8 mouse cellular contexts compared by ENCODE assay signal in the genomic region with DNA sequence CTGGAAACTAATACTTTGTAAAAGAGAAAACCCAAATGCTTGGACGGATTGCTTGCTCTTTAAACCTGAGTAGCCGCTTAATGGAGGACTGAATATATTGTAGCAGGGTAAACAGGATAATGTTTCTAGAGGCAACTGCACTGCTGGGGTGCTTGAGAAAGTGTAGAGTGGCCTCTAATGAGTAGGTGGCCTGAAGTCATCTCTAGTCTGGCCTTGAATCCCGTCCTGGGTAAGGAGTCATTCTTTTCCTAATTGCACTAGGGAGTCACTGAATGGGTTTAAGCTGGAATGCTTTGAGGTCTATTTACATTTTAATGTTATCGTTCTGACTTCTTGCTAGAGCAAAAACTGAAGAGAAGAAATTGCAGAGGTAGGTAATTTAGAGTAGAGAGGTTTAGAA. TPM values are rescaled to one million over a fixed set of nuclear protein-coding genes. Genes with fewer than 3 reads are reported as not detected.
A peak's percentile ranks its signal among the peaks of the same experiment; 100 is the strongest.
DNase-seq lines count a peak whose midpoint lies in the region; ATAC-seq and TF ChIP-seq lines count a peak whose summit lies in the region.

No protein-coding gene starts in this region.

- TF ChIP-seq CTCF in bone marrow macrophage, adult 2 months (IDR thresholded peaks at IDR 0.05; ENCODE audit: low read depth, low read length): no peak

- no peak for TF ChIP-seq POLR2A in bone marrow macrophage, adult 2 months (IDR thresholded peaks at IDR 0.05; ENCODE audit: borderline replicate concordance, low read depth, low read length)

- H3K4me3 ChIP-seq in kidney, embryonic 16.5 days (ENCODE audit: low read length): peak overlapping the region; percentile 96
- peak overlapping the region; percentile 96 for H3K4me3 ChIP-seq in bone marrow macrophage, adult 2 months (ENCODE audit: insufficient read depth, low read length)
- peak overlapping the region; percentile 68 for H3K4me3 ChIP-seq in hindbrain, embryonic 15.5 days
- H3K4me3 ChIP-seq in midbrain, embryonic 16.5 days (ENCODE audit: low read depth, low read length): peak overlapping the region; percentile 91

- H3K9me3 ChIP-seq in kidney, embryonic 16.5 days (ENCODE audit: low read length): no peaks in the 10 kb centered on the region
- H3K9me3 ChIP-seq in hindbrain, embryonic 15.5 days: no peaks in the 10 kb centered on the region
- H3K9me3 ChIP-seq in midbrain, embryonic 16.5 days (replicated peaks; ENCODE audit: control insufficient read depth, low read length, poor library complexity, severe bottlenecking): no peaks in the 10 kb centered on the region

- peaks cover 18% of the 10 kb centered on the region for H3K4me1 ChIP-seq in kidney, embryonic 16.5 days (ENCODE audit: insufficient read depth, low read length)
- peaks cover 11% of the 10 kb centered on the region; the same call in 1 of the 2 replicates for H3K4me1 ChIP-seq in bone marrow macrophage, adult 2 months (ENCODE audit: control insufficient read depth, insufficient read depth, low read length)
- peaks cover 17% of the 10 kb centered on the region for H3K4me1 ChIP-seq in hindbrain, embryonic 15.5 days (replicated peaks)
- peaks cover 15% of the 10 kb centered on the region for H3K4me1 ChIP-seq in midbrain, embryonic 16.5 days (ENCODE audit: control insufficient read depth, insufficient read depth, low read length)

- H3K27me3 ChIP-seq in kidney, embryonic 16.5 days (ENCODE audit: insufficient read depth, low read length): no peaks in the 10 kb centered on the region
- H3K27me3 ChIP-seq in hindbrain, embryonic 15.5 days: no peaks in the 10 kb centered on the region
- no peaks in the 10 kb centered on the region for H3K27me3 ChIP-seq in midbrain, embryonic 16.5 days (ENCODE audit: control insufficient read depth, insufficient read depth, low read depth, low read length)

- 5% methylated on average over 4 of the region's 4 CpGs for WGBS in kidney, embryonic 16.5 days
- WGBS in hindbrain, embryonic 15.5 days: 7% methylated on average over 4 of the region's 4 CpGs
- 10% methylated on average over 4 of the region's 4 CpGs for WGBS in midbrain, embryonic 16.5 days

- no peak for ATAC-seq in kidney, embryonic 16.5 days (ENCODE audit: low FRiP score, low TSS enrichment)
- no peak for ATAC-seq in hindbrain, embryonic 15.5 days (ENCODE audit: low FRiP score, low read depth)
- ATAC-seq in midbrain, embryonic 16.5 days: no peak

- peak overlapping the region; percentile 86 for H3K4me2 ChIP-seq in kidney, embryonic 16.5 days (replicated peaks; ENCODE audit: low read depth, low read length)
- H3K4me2 ChIP-seq in hindbrain, embryonic 15.5 days: peak overlapping the region; percentile 84
- peak overlapping the region; percentile 90 for H3K4me2 ChIP-seq in midbrain, embryonic 16.5 days (ENCODE audit: low read length)

- DNase-seq in kidney, adult 18-20 months: no peak
- DNase-seq in embryo, embryonic 11 days: no peak
- no peak for DNase-seq in urinary bladder, adult 18-20 months (ENCODE audit: low spot score in 2 of 2)
- no peak for DNase-seq in urinary bladder, postnatal 4 days (ENCODE audit: low spot score in 2 of 2)

- peak overlapping the region; percentile 98 for H3K9ac ChIP-seq in kidney, embryonic 16.5 days (replicated peaks; ENCODE audit: low read length)
- H3K9ac ChIP-seq in hindbrain, embryonic 15.5 days: peak overlapping the region; percentile 74
- H3K9ac ChIP-seq in midbrain, embryonic 16.5 days (ENCODE audit: low read depth, low read length): peak overlapping the region; percentile 70

- H3K27ac ChIP-seq in kidney, embryonic 16.5 days (ENCODE audit: low read length): peak overlapping the region; percentile 72
- H3K27ac ChIP-seq in bone marrow macrophage, adult 2 months (ENCODE audit: insufficient read depth, low read depth, low read length): peak overlapping the region; percentile 66
- H3K27ac ChIP-seq in hindbrain, embryonic 15.5 days (replicated peaks): no peak overlapping the region
- H3K27ac ChIP-seq in midbrain, embryonic 16.5 days (ENCODE audit: low read length): no peak overlapping the region

- peaks cover 16% of the 10 kb centered on the region for H3K36me3 ChIP-seq in kidney, embryonic 16.5 days (ENCODE audit: insufficient read depth, low read length)
- H3K36me3 ChIP-seq in hindbrain, embryonic 15.5 days: peaks cover 8% of the 10 kb centered on the region; the same call in 1 of the 2 replicates
- peaks cover 4% of the 10 kb centered on the region for H3K36me3 ChIP-seq in midbrain, embryonic 16.5 days (ENCODE audit: control insufficient read depth, insufficient read depth, low read length)

RNA-seq across cellular contexts. Expression of a gene that starts 0.7 kb away (rescaled TPM):
- 70.9 and 71.8 TPM in 2 replicates for polyA plus RNA-seq in kidney, embryonic 16.5 days (2015; fragmentation: Nextera tagmentation; extraction: Ambion mirVana)
- polyA plus RNA-seq in bone marrow macrophage, adult 2 months (2012; ENCODE audit: insufficient read depth, insufficient read length, missing spikeins): 34.0 and 36.1 TPM in 2 replicates
- 62.2 and 63.8 TPM in 2 replicates for polyA plus RNA-seq in hindbrain, embryonic 15.5 days (2015; fragmentation: Nextera tagmentation; extraction: Ambion mirVana)
- polyA plus RNA-seq in midbrain, embryonic 16.5 days (2015; fragmentation: Nextera tagmentation; extraction: Ambion mirVana): 49.4 and 51.3 TPM in 2 replicates

RNA-seq across cellular contexts. Expression of a gene that starts 1.0 kb away (rescaled TPM):
- 915 and 962 TPM in 2 replicates for polyA plus RNA-seq in kidney, embryonic 16.5 days (2015; fragmentation: Nextera tagmentation; extraction: Ambion mirVana)
- polyA plus RNA-seq in bone marrow macrophage, adult 2 months (2012; ENCODE audit: insufficient read depth, insufficient read length, missing spikeins): 209 and 211 TPM in 2 replicates
- 678 and 743 TPM in 2 replicates for polyA plus RNA-seq in hindbrain, embryonic 15.5 days (2015; fragmentation: Nextera tagmentation; extraction: Ambion mirVana)
- polyA plus RNA-seq in midbrain, embryonic 16.5 days (2015; fragmentation: Nextera tagmentation; extraction: Ambion mirVana): 525 and 569 TPM in 2 replicates

RNA-seq across cellular contexts. Expression of a gene that starts 41.4 kb away (rescaled TPM):
- 0.12 TPM in 2 replicates for polyA plus RNA-seq in kidney, embryonic 16.5 days (2015; fragmentation: Nextera tagmentation; extraction: Ambion mirVana)
- polyA plus RNA-seq in bone marrow macrophage, adult 2 months (2012; ENCODE audit: insufficient read depth, insufficient read length, missing spikeins): not detected in 2 replicates
- polyA plus RNA-seq in hindbrain, embryonic 15.5 days (2015; fragmentation: Nextera tagmentation; extraction: Ambion mirVana): 2.3 and 2.7 TPM in 2 replicates
- polyA plus RNA-seq in midbrain, embryonic 16.5 days (2015; fragmentation: Nextera tagmentation; extraction: Ambion mirVana): 1.1 and 1.2 TPM in 2 replicates

Comparison
In these comparisons a context has a peak if more than half of its experiments do, and no peak if none do; other contexts are left out.
1. H3K27ac ChIP-seq: peak in kidney, embryonic 16.5 days (single experiment) and bone marrow macrophage, adult 2 months (single experiment); none in hindbrain, embryonic 15.5 days (single experiment) and midbrain, embryonic 16.5 days (single experiment).
2. Peak in every context shown above with its lines, with median percentiles within 50 percentile points of each other: H3K4me2 ChIP-seq, H3K4me3 ChIP-seq and H3K9ac ChIP-seq.